Mouse (Mus musculus): ENCODE results near the gene Ppie. TPM values are rescaled to one million over a fixed set of nuclear protein-coding genes. Genes with fewer than 3 reads are reported as not detected.

Ppie gene
- polyA plus RNA-seq, 1 experiment, result 10.7 TPM

GRCm38 (mm10) chr4:123105451-123105790 is 34.3 kb downstream of the Ppie start:
- TF ChIP-seq CTCF (IDR thresholded peaks at IDR 0.05; ENCODE audit: extremely low read depth, insufficient read length, insufficient replicate concordance, low read depth, low read length) (no peak), POLR2A (IDR thresholded peaks at IDR 0.05; ENCODE audit: low read depth, low read length) (no peak)
- peaks cover 15% of the 10 kb centered on the region for H3K27me3 ChIP-seq (ENCODE audit: control insufficient read depth, insufficient read depth, low read length)
- no peaks in the 10 kb centered on the region for H3K36me3 ChIP-seq (ENCODE audit: control insufficient read depth, insufficient read depth, low read length)
- H3K4me1 ChIP-seq (ENCODE audit: control insufficient read depth, insufficient read depth, insufficient read length, low read length), result peaks cover 12% of the 10 kb centered on the region
- no peak overlapping the region for H3K27ac ChIP-seq (ENCODE audit: insufficient read depth, low read depth, low read length)
- peak overlapping the region; percentile 54 for H3K4me3 ChIP-seq (ENCODE audit: low read depth, low read length)
- 23% methylated on average over 24 of the region's 24 CpGs for WGBS

GRCm38 (mm10) chr4:123104651-123105450 is 34.9 kb downstream of the Ppie start, which contains the start of gene Bmp8b:
Gene Bmp8b, plus strand, starts transcription at chr4:123105165.
- H3K27me3 ChIP-seq (ENCODE audit: control insufficient read depth, insufficient read depth, low read length), result peaks cover 15% of the 10 kb centered on the region
- no peak within 1 kb of the TSS for H3K27ac ChIP-seq (ENCODE audit: insufficient read depth, low read depth, low read length)
- no peaks in the 10 kb centered on the region for H3K36me3 ChIP-seq (ENCODE audit: control insufficient read depth, insufficient read depth, low read length)
- peaks cover 12% of the 10 kb centered on the region for H3K4me1 ChIP-seq (ENCODE audit: control insufficient read depth, insufficient read depth, insufficient read length, low read length)
- WGBS, result 4% methylated on average over 75 of the region's 75 CpGs
- TF ChIP-seq CTCF (IDR thresholded peaks at IDR 0.05; ENCODE audit: extremely low read depth, insufficient read length, insufficient replicate concordance, low read depth, low read length) (no peak), POLR2A (IDR thresholded peaks at IDR 0.05; ENCODE audit: low read depth, low read length) (no peak)
- peak within 1 kb of the TSS; percentile 54 for H3K4me3 ChIP-seq (ENCODE audit: low read depth, low read length)

GRCm38 (mm10) chr4:123093869-123094268 is 45.9 kb downstream of the Ppie start:
- H3K4me1 ChIP-seq (ENCODE audit: control insufficient read depth, insufficient read depth, insufficient read length, low read length), result no peaks in the 10 kb centered on the region
- no peak overlapping the region for H3K4me3 ChIP-seq (ENCODE audit: low read depth, low read length)
- TF ChIP-seq CTCF (IDR thresholded peaks at IDR 0.05; ENCODE audit: extremely low read depth, insufficient read length, insufficient replicate concordance, low read depth, low read length), result no peak
- TF ChIP-seq POLR2A (IDR thresholded peaks at IDR 0.05; ENCODE audit: low read depth, low read length), result no peak
- 40% methylated on average over 9 of the region's 9 CpGs for WGBS
- H3K27ac ChIP-seq (ENCODE audit: insufficient read depth, low read depth, low read length), result no peak overlapping the region
- H3K36me3 ChIP-seq (ENCODE audit: control insufficient read depth, insufficient read depth, low read length), result no peaks in the 10 kb centered on the region
- no peaks in the 10 kb centered on the region for H3K27me3 ChIP-seq (ENCODE audit: control insufficient read depth, insufficient read depth, low read length)

GRCm38 (mm10) chr4:123093064-123093776 is 46.5 kb downstream of the Ppie start:
- TF ChIP-seq POLR2A (IDR thresholded peaks at IDR 0.05; ENCODE audit: low read depth, low read length) (no peak), CTCF (IDR thresholded peaks at IDR 0.05; ENCODE audit: extremely low read depth, insufficient read length, insufficient replicate concordance, low read depth, low read length) (no peak)
- no peaks in the 10 kb centered on the region for H3K27me3 ChIP-seq (ENCODE audit: control insufficient read depth, insufficient read depth, low read length)
- no peaks in the 10 kb centered on the region for H3K4me1 ChIP-seq (ENCODE audit: control insufficient read depth, insufficient read depth, insufficient read length, low read length)
- H3K36me3 ChIP-seq (ENCODE audit: control insufficient read depth, insufficient read depth, low read length), result no peaks in the 10 kb centered on the region
- no peak overlapping the region for H3K4me3 ChIP-seq (ENCODE audit: low read depth, low read length)
- H3K27ac ChIP-seq (ENCODE audit: insufficient read depth, low read depth, low read length), result no peak overlapping the region
- 23% methylated on average over 17 of the region's 17 CpGs for WGBS

- H3K36me3 ChIP-seq (ENCODE audit: control insufficient read depth, insufficient read depth, low read length), result no peaks in the 10 kb centered on the region
- H3K4me1 ChIP-seq (ENCODE audit: control insufficient read depth, insufficient read depth, insufficient read length, low read length), result no peaks in the 10 kb centered on the region
- TF ChIP-seq POLR2A (IDR thresholded peaks at IDR 0.05; ENCODE audit: low read depth, low read length), result no peak
- no peak for TF ChIP-seq CTCF (IDR thresholded peaks at IDR 0.05; ENCODE audit: extremely low read depth, insufficient read length, insufficient replicate concordance, low read depth, low read length)
- no peak overlapping the region for H3K4me3 ChIP-seq (ENCODE audit: low read depth, low read length)
- 71% methylated on average over 5 of the region's 5 CpGs for WGBS
- no peaks in the 10 kb centered on the region for H3K27me3 ChIP-seq (ENCODE audit: control insufficient read depth, insufficient read depth, low read length)
- no peak overlapping the region for H3K27ac ChIP-seq (ENCODE audit: insufficient read depth, low read depth, low read length)
These were observed 47.1 kb downstream of the Ppie start for GRCm38 (mm10) chr4:123092621-123093020.

GRCm38 (mm10) chr4:123086381-123086780 is 53.4 kb downstream of the Ppie start:
- Histone ChIP-seq H3K4me3 (ENCODE audit: low read depth, low read length) (no peak overlapping the region), H3K4me1 (ENCODE audit: control insufficient read depth, insufficient read depth, insufficient read length, low read length) (peaks cover 3% of the 10 kb centered on the region; the same call in 1 of the 2 replicates), H3K27ac (ENCODE audit: insufficient read depth, low read depth, low read length) (no peak overlapping the region), H3K27me3 (ENCODE audit: control insufficient read depth, insufficient read depth, low read length) (no peaks in the 10 kb centered on the region), H3K36me3 (ENCODE audit: control insufficient read depth, insufficient read depth, low read length) (no peaks in the 10 kb centered on the region)
- 92% methylated on average over 4 of the region's 4 CpGs for WGBS
- TF ChIP-seq CTCF (IDR thresholded peaks at IDR 0.05; ENCODE audit: extremely low read depth, insufficient read length, insufficient replicate concordance, low read depth, low read length) (no peak), POLR2A (IDR thresholded peaks at IDR 0.05; ENCODE audit: low read depth, low read length) (no peak)

- Histone ChIP-seq H3K36me3 (ENCODE audit: control insufficient read depth, insufficient read depth, low read length) (no peaks in the 10 kb centered on the region), H3K27me3 (ENCODE audit: control insufficient read depth, insufficient read depth, low read length) (no peaks in the 10 kb centered on the region), H3K27ac (ENCODE audit: insufficient read depth, low read depth, low read length) (no peak overlapping the region), H3K4me3 (ENCODE audit: low read depth, low read length) (no peak overlapping the region), H3K4me1 (ENCODE audit: control insufficient read depth, insufficient read depth, insufficient read length, low read length) (peaks cover 11% of the 10 kb centered on the region)
- WGBS, result 92% methylated on average over 2 of the region's 2 CpGs
- TF ChIP-seq POLR2A (IDR thresholded peaks at IDR 0.05; ENCODE audit: low read depth, low read length), result no peak
- TF ChIP-seq CTCF (IDR thresholded peaks at IDR 0.05; ENCODE audit: extremely low read depth, insufficient read length, insufficient replicate concordance, low read depth, low read length), result no peak
These were observed 54.5 kb downstream of the Ppie start for GRCm38 (mm10) chr4:123085290-123085689.

Measured in small intestine, adult 2 months (tissue).